Mouse (Mus musculus): ENCODE measurements at regions not wholly inside any gene's neighbourhood (a gene's known extent, or its start where the extent isn't known, plus 50 kb on each side); places are given as distances from the start of the nearest gene placed in this dataset.

GRCm38 (mm10) chr3:148107031-148107430, 883.3 kb downstream of the Adgrl2 start:
- Histone ChIP-seq H3K4me1 (no peaks in the 10 kb centered on the region), H3K4me3 (replicated peaks) (no peak overlapping the region), H3K27me3 (replicated peaks) (no peaks in the 10 kb centered on the region), H3K9me3 (peaks cover 5% of the 10 kb centered on the region), H3K36me3 (replicated peaks; ENCODE audit: low read length) (no peaks in the 10 kb centered on the region)
- TF ChIP-seq GATA1 (IDR thresholded peaks at IDR 0.05; ENCODE audit: borderline replicate concordance, low read length) (no peak), FLI1 (IDR thresholded peaks at IDR 0.05; ENCODE audit: low read length) (no peak)

- TF ChIP-seq GATA1 (IDR thresholded peaks at IDR 0.05; ENCODE audit: borderline replicate concordance, low read length), result no peak
- no peak for TF ChIP-seq FLI1 (IDR thresholded peaks at IDR 0.05; ENCODE audit: low read length)
- no peaks in the 10 kb centered on the region for H3K4me1 ChIP-seq
- peaks cover 14% of the 10 kb centered on the region for H3K9me3 ChIP-seq
- H3K27me3 ChIP-seq (replicated peaks), result no peaks in the 10 kb centered on the region
- no peaks in the 10 kb centered on the region for H3K36me3 ChIP-seq (replicated peaks; ENCODE audit: low read length)
- no peak overlapping the region for H3K4me3 ChIP-seq (replicated peaks)
Observed at GRCm38 (mm10) chr3:148093930-148094329, 896.4 kb downstream of the Adgrl2 start.

DNA sequence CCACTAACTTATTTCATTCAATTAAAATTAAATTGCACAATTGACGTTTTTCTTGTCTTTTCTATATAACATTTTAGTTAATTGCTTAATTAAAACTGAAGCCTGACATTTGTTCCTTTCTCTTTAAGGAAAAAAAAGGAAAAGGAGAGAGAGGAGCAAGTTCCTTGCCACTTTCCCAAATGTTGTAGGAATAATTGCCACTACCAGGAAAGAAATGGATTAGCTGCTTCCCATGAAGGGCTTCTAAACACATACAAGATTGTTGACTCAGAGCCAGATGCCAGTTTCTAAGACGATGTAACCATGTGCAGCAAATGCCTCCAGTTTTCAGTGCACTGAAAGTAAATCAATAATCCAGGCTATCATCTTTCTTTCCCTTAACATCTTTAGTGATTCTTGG, 914.5 kb downstream of the Adgrl2 start:
- Histone ChIP-seq H3K27me3 (replicated peaks) (no peaks in the 10 kb centered on the region), H3K36me3 (replicated peaks; ENCODE audit: low read length) (no peaks in the 10 kb centered on the region), H3K4me1 (no peaks in the 10 kb centered on the region), H3K9me3 (0 out of 2 replicates have a peak, but pooled peaks cover 4% of the 10 kb centered on the region), H3K4me3 (replicated peaks) (no peak overlapping the region)
- no peak for TF ChIP-seq GATA1 (IDR thresholded peaks at IDR 0.05; ENCODE audit: borderline replicate concordance, low read length)
- TF ChIP-seq FLI1 (IDR thresholded peaks at IDR 0.05; ENCODE audit: low read length), result no peak

- Histone ChIP-seq H3K27me3 (replicated peaks) (no peaks in the 10 kb centered on the region), H3K9me3 (peaks cover 15% of the 10 kb centered on the region), H3K4me3 (replicated peaks) (no peak overlapping the region), H3K36me3 (replicated peaks; ENCODE audit: low read length) (no peaks in the 10 kb centered on the region), H3K4me1 (no peaks in the 10 kb centered on the region)
- TF ChIP-seq GATA1 (IDR thresholded peaks at IDR 0.05; ENCODE audit: borderline replicate concordance, low read length), result no peak
- TF ChIP-seq FLI1 (IDR thresholded peaks at IDR 0.05; ENCODE audit: low read length), result no peak
Observed at GRCm38 (mm10) chr3:148066701-148067100, 923.7 kb downstream of the Adgrl2 start.

DNA sequence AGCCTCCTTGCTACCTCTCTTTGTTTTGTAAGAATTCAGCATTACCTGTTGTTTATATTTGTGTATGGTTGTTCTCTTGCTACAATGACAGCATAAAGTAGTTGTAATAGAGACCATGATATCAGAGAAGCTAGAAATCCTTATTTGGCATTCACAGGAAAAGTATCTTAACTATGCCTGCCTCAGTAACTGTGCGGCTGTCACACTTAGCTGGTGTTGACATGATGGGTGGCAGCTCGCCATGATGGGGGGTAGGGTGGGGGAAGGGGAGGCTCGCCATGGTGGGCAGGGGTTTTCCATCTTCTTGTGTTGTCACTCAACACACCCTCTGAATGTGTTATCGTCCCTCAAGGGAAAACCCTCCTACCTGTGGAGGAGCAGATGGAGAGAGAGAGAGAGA, 934.3 kb downstream of the Adgrl2 start:
- H3K4me3 ChIP-seq (replicated peaks), result no peak overlapping the region
- no peaks in the 10 kb centered on the region for H3K4me1 ChIP-seq
- H3K27me3 ChIP-seq (replicated peaks), result no peaks in the 10 kb centered on the region
- H3K36me3 ChIP-seq (replicated peaks; ENCODE audit: low read length), result no peaks in the 10 kb centered on the region
- peaks cover 3% of the 10 kb centered on the region for H3K9me3 ChIP-seq
- TF ChIP-seq GATA1 (IDR thresholded peaks at IDR 0.05; ENCODE audit: borderline replicate concordance, low read length) (no peak), FLI1 (IDR thresholded peaks at IDR 0.05; ENCODE audit: low read length) (no peak)

- H3K36me3 ChIP-seq (replicated peaks; ENCODE audit: low read length), result no peaks in the 10 kb centered on the region
- no peaks in the 10 kb centered on the region; the same call in 1 of the 2 replicates for H3K9me3 ChIP-seq
- no peak for TF ChIP-seq FLI1 (IDR thresholded peaks at IDR 0.05; ENCODE audit: low read length)
- no peak for TF ChIP-seq GATA1 (IDR thresholded peaks at IDR 0.05; ENCODE audit: borderline replicate concordance, low read length)
- no peaks in the 10 kb centered on the region for H3K4me1 ChIP-seq
- H3K4me3 ChIP-seq (replicated peaks), result no peak overlapping the region
- no peaks in the 10 kb centered on the region for H3K27me3 ChIP-seq (replicated peaks)
Observed at GRCm38 (mm10) chr3:148052516-148052915, 937.8 kb downstream of the Adgrl2 start.

- Histone ChIP-seq H3K36me3 (replicated peaks; ENCODE audit: low read length) (no peaks in the 10 kb centered on the region), H3K4me1 (no peaks in the 10 kb centered on the region), H3K4me3 (replicated peaks) (no peak overlapping the region), H3K9me3 (peaks cover 2% of the 10 kb centered on the region; the same call in 1 of the 2 replicates), H3K27me3 (replicated peaks) (no peaks in the 10 kb centered on the region)
- TF ChIP-seq GATA1 (IDR thresholded peaks at IDR 0.05; ENCODE audit: borderline replicate concordance, low read length), result no peak
- no peak for TF ChIP-seq FLI1 (IDR thresholded peaks at IDR 0.05; ENCODE audit: low read length)
Observed at GRCm38 (mm10) chr3:148048247-148048646, 942.1 kb downstream of the Adgrl2 start.

- H3K4me1 ChIP-seq, result no peaks in the 10 kb centered on the region
- H3K9me3 ChIP-seq, result peaks cover 21% of the 10 kb centered on the region
- H3K36me3 ChIP-seq (replicated peaks; ENCODE audit: low read length), result no peaks in the 10 kb centered on the region
- H3K4me3 ChIP-seq (replicated peaks), result no peak overlapping the region
- TF ChIP-seq GATA1 (IDR thresholded peaks at IDR 0.05; ENCODE audit: borderline replicate concordance, low read length), result no peak
- TF ChIP-seq FLI1 (IDR thresholded peaks at IDR 0.05; ENCODE audit: low read length), result no peak
- no peaks in the 10 kb centered on the region for H3K27me3 ChIP-seq (replicated peaks)
Observed at GRCm38 (mm10) chr3:148032532-148032931, 957.8 kb downstream of the Adgrl2 start.

DNA sequence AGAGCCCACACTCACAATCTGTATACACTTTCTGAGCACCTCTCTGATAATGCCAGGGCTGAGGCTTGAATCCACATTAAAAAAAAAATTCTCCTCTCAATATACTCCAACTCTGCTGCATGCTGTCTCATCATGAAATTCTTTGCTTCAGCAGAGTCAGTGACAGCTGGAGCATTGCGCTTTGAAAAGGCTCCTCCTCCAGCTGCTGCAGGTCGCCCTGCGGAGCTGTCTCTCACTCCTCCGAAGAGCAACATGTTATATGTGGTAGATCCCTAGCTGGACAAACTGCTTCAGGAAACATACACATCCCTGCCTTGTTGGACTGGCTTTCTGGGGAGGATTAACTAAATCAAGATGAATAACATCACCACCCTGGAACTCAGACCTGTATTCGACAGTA, 984.5 kb downstream of the Adgrl2 start:
- no peak for TF ChIP-seq GATA1 (IDR thresholded peaks at IDR 0.05; ENCODE audit: borderline replicate concordance, low read length)
- no peak for TF ChIP-seq FLI1 (IDR thresholded peaks at IDR 0.05; ENCODE audit: low read length)
- Histone ChIP-seq H3K9me3 (peaks cover 27% of the 10 kb centered on the region; the same call in 1 of the 2 replicates), H3K27me3 (replicated peaks) (no peaks in the 10 kb centered on the region), H3K4me1 (no peaks in the 10 kb centered on the region), H3K4me3 (replicated peaks) (no peak overlapping the region), H3K36me3 (replicated peaks; ENCODE audit: low read length) (no peaks in the 10 kb centered on the region)

DNA sequence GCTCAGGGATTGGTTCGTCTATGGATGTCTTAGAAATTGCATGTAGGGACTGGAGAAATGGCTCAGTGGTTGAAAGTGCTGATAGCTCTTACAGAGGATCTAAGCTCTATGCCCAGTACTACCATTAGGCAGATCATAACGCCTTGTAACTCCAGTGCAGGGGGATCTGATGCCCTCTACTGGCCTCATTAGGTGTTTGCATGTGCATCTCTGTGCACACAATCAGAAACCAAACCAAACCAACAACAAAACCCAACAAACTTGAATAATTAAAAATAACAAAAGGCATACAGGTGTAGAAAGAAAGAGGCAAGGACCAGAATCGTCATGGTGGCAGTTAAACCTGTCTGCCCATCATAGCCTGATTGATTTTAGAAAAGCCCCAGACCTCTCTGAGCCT, 986.3 kb downstream of the Adgrl2 start:
- H3K36me3 ChIP-seq (replicated peaks; ENCODE audit: low read length), result no peaks in the 10 kb centered on the region
- H3K4me1 ChIP-seq, result no peaks in the 10 kb centered on the region
- no peak for TF ChIP-seq FLI1 (IDR thresholded peaks at IDR 0.05; ENCODE audit: low read length)
- TF ChIP-seq GATA1 (IDR thresholded peaks at IDR 0.05; ENCODE audit: borderline replicate concordance, low read length), result no peak
- no peak overlapping the region for H3K4me3 ChIP-seq (replicated peaks)
- H3K27me3 ChIP-seq (replicated peaks), result no peaks in the 10 kb centered on the region
- H3K9me3 ChIP-seq, result peaks cover 27% of the 10 kb centered on the region

Data from megakaryocyte, embryonic 14.5 days (primary cell).